Mouse (Mus musculus): ENCODE measurements around the gene Gstp2.

DNA sequence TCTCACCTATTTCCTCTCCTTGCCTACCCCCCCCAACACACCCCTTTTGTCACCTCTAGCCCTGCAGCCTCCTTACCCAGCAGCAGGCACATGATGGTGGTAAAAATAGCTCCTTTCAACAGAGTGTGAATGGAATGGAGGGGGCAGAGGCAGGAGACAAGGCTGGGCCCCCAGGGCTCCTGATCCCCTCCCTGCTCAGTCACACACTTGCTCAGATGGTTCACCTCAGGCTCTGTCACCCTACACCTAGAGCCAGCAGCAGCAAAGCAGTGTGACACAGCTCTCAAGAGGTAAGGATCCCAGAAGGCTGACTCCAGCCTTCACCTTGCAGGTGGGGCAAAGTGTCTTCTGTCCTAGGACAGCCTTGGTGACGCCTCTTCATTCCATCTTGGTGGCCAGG is 42.7 kb downstream of the Gstp2 start, which contains the start of gene Doc2g:
- TF ChIP-seq CTCF (conservative IDR thresholded peaks at IDR 0.05; ENCODE audit: low read length) (no peak), NANOG (IDR thresholded peaks at IDR 0.05; ENCODE audit: borderline replicate concordance, low read length) (no peak), POU5F1 (IDR thresholded peaks at IDR 0.05; ENCODE audit: borderline replicate concordance, low read length) (no peak)

All from E14TG2a.4 (cell line).